Mouse (Mus musculus) MEL (cell line): ENCODE data around the gene Dop1b. TPM values are rescaled to one million over a fixed set of nuclear protein-coding genes. Genes with fewer than 3 reads are reported as not detected.
A peak's percentile ranks its signal among the peaks of the same experiment; 100 is the strongest.

Experiments used
- DNase-seq: peaks from one replicate; pipeline ENCODE4 v3.0.0; 2011; ENCODE audit warnings: low read depth, low spot score
- H3K27ac ChIP-seq: 2 replicates; pipeline ENCODE4 v1.5.1; 2012; ENCODE audit warnings: low read depth, mild to moderate bottlenecking, control low read depth, low read length, moderate library complexity; ENCODE audit not compliant: control insufficient read depth
- H3K27me3 ChIP-seq, 2 experiments: fragments of 150-350 bp in 1 of 2; sonication (generic) in 1 of 2; 2 replicates each; pipeline ENCODE4 v1.6.1; 2012; ENCODE audit warnings: low read length in 2 of 2, mild to moderate bottlenecking in 2 of 2, improper control_type of control experiment in 1 of 2, moderate library complexity in 1 of 2; ENCODE audit not compliant: insufficient read depth in 2 of 2, control insufficient read depth in 1 of 2
- H3K36me3 ChIP-seq, 2 experiments: 2 replicates each; pipeline ENCODE4 v1.6.1; 2012 to 2014; ENCODE audit warnings: low read length in 2 of 2, improper control_type of control experiment in 1 of 2, inconsistent platforms in 1 of 2, mild to moderate bottlenecking in 1 of 2; ENCODE audit not compliant: insufficient read depth in 2 of 2, control insufficient read depth in 1 of 2
- H3K4me1 ChIP-seq, 2 experiments: fragments of 150-350 bp in 1 of 2; sonication (generic) in 1 of 2; 2 replicates each; pipeline ENCODE4 v1.6.1; 2012; ENCODE audit warnings: low read length in 2 of 2, improper control_type of control experiment in 1 of 2, mild to moderate bottlenecking in 1 of 2; ENCODE audit not compliant: insufficient read depth in 2 of 2, control insufficient read depth in 1 of 2
- H3K4me3 ChIP-seq, 2 experiments: fragments of 150-350 bp in 1 of 2; sonication (generic) in 1 of 2; 2 replicates each; pipeline ENCODE4 v1.5.1; 2012; ENCODE audit warnings: low read depth in 2 of 2, low read length in 2 of 2, mild to moderate bottlenecking in 2 of 2, moderate library complexity in 2 of 2, control low read depth in 1 of 2, improper control_type of control experiment in 1 of 2; ENCODE audit not compliant: control insufficient read depth in 1 of 2, insufficient read depth in 1 of 2
- H3K79me2 ChIP-seq: 2 replicates; pipeline ENCODE4 v1.6.1; 2012; ENCODE audit warnings: mild to moderate bottlenecking, low read length, moderate library complexity; ENCODE audit not compliant: control insufficient read depth, poor library complexity, insufficient read depth
- H3K9ac ChIP-seq: 2 replicates; pipeline ENCODE4 v1.6.1; 2012; ENCODE audit warnings: low read depth, mild to moderate bottlenecking, control low read depth, low read length, moderate library complexity; ENCODE audit not compliant: control insufficient read depth, poor library complexity, severe bottlenecking
- H3K9me3 ChIP-seq: fragments of 150-350 bp; sonication (generic); replicated peaks from 2 replicates; pipeline ENCODE4 v1.6.1; 2012; ENCODE audit warnings: mild to moderate bottlenecking, low read length, improper control_type of control experiment, moderate library complexity; ENCODE audit not compliant: insufficient read depth
- BHLHE40 ChIP-seq: IDR thresholded peaks from 2 replicates; pipeline ENCODE4 v1.6.1; 2012; ENCODE audit warnings: low read depth, mild to moderate bottlenecking, inconsistent platforms, low read length, improper control_type of control experiment, borderline replicate concordance
- CHD1 ChIP-seq: IDR thresholded peaks from 2 replicates; pipeline ENCODE4 v1.6.1; 2012; ENCODE audit warnings: low read depth, mild to moderate bottlenecking, inconsistent platforms, low read length, improper control_type of control experiment
- CHD2 ChIP-seq: IDR thresholded peaks from 2 replicates; pipeline ENCODE4 v1.6.1; 2011; ENCODE audit warnings: low read length, improper control_type of control experiment
- E2F4 ChIP-seq: IDR thresholded peaks from 2 replicates; pipeline ENCODE4 v1.6.1; 2011; ENCODE audit warnings: low read depth, low read length, improper control_type of control experiment, borderline replicate concordance
- JUND ChIP-seq: IDR thresholded peaks from 2 replicates; pipeline ENCODE4 v1.6.1; 2011; ENCODE audit warnings: low read depth, mild to moderate bottlenecking, improper control_type of control experiment, low read length
- KAT2A ChIP-seq: conservative IDR thresholded peaks from 2 replicates; pipeline ENCODE4 v1.6.1; 2012; ENCODE audit warnings: low read depth, low read length, improper control_type of control experiment, inconsistent platforms
- MAFK ChIP-seq: IDR thresholded peaks from 2 replicates; pipeline ENCODE4 v1.6.1; 2011; ENCODE audit warnings: low read depth, mild to moderate bottlenecking, low read length, improper control_type of control experiment, borderline replicate concordance
- MAZ ChIP-seq: IDR thresholded peaks from 2 replicates; pipeline ENCODE4 v1.6.1; 2012; ENCODE audit warnings: low read depth, mild to moderate bottlenecking, inconsistent platforms, low read length, improper control_type of control experiment
- MXI1 ChIP-seq: IDR thresholded peaks from 2 replicates; pipeline ENCODE4 v1.6.1; 2011; ENCODE audit warnings: mild to moderate bottlenecking, low read depth, low read length, improper control_type of control experiment
- MYB ChIP-seq: IDR thresholded peaks from 2 replicates; pipeline ENCODE4 v1.6.1; 2011; ENCODE audit warnings: mild to moderate bottlenecking, low read depth, low read length, improper control_type of control experiment
- MYC ChIP-seq: IDR thresholded peaks from 2 replicates; pipeline ENCODE4 v1.6.1; 2011; ENCODE audit warnings: low read depth, mild to moderate bottlenecking, low read length, improper control_type of control experiment, moderate library complexity
- NRF1 ChIP-seq: IDR thresholded peaks from 2 replicates; pipeline ENCODE4 v1.6.1; 2014; ENCODE audit warnings: low read depth, mild to moderate bottlenecking, inconsistent platforms, low read length, improper control_type of control experiment, moderate library complexity; ENCODE audit not compliant: poor library complexity, insufficient read depth, severe bottlenecking
- POLR2AphosphoS5 ChIP-seq: IDR thresholded peaks from 2 replicates; pipeline ENCODE4 v1.6.1; 2012; ENCODE audit warnings: low read depth, borderline replicate concordance, mild to moderate bottlenecking, inconsistent platforms, low read length, moderate library complexity, mixed read lengths
- TCF12 ChIP-seq: IDR thresholded peaks from 2 replicates; pipeline ENCODE4 v1.6.1; 2014; ENCODE audit warnings: low read depth, mild to moderate bottlenecking, inconsistent platforms, low read length, improper control_type of control experiment, moderate library complexity
- UBTF ChIP-seq: IDR thresholded peaks from 2 replicates; pipeline ENCODE4 v1.6.1; 2012; ENCODE audit warnings: low read depth, mild to moderate bottlenecking, inconsistent platforms, low read length, improper control_type of control experiment, moderate library complexity, borderline replicate concordance; ENCODE audit not compliant: insufficient read depth
- polyA plus RNA-seq, 2 experiments: library from polyadenylated mRNA; stranded (reverse) in 1 of 2; unstranded in 1 of 2; fragments of >175 nt in 1 of 2; fragments of >200 nt in 1 of 2; gene quantifications; 2 replicates each; pipeline versions ENCODE4 v1.2.1 to v1.2.4; 2012; ENCODE audit warnings: low replicate concordance in 2 of 2, low read depth in 1 of 2; ENCODE audit not compliant: insufficient read length in 2 of 2, insufficient read depth in 1 of 2, missing spikeins in 1 of 2
- total RNA-seq: library from RNA; depleted of rRNA; stranded (reverse); fragments of 300-350 nt; gene quantifications from 2 replicates; pipeline ENCODE4 v1.2.3, GENCODE M21; 2012

Gene Dop1b
- total and polyA plus RNA-seq, 3 experiments: 5.8 to 11.3 TPM; not detected in 1

DNA sequence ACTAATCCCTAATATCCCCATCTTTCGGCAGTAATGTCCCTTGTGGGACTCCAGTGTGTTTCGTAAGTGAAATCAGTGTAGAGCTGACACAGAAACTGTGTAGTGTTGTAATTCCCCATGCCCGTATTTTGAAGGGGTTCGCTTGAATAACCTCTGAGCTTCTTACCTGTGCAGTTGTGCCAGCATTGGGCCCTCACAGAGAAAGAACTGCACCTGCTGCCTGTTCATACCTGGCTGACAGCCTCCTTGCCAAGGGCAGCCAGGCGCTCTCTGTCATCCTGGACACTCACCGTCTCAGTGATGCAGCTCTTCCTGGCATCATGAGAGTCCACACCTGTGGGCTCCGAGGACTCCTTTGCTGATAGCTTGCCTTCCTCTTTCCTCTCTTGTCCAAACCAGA is 1.3 kb downstream of the Dop1b start:
- H3K4me1 ChIP-seq: peaks cover 3 to 6% of the 10 kb centered on the region in 2 experiments; a peak in 3 of 4 replicates
- H3K36me3 ChIP-seq: peaks cover 0 to 4% of the 10 kb centered on the region in 2 experiments; a peak in 1 of 4 replicates
- no peak for TF ChIP-seq E2F4
- TF ChIP-seq MAZ: no peak
- TF ChIP-seq TCF12: no peak
- no peak for TF ChIP-seq CHD2
- no peak for TF ChIP-seq POLR2AphosphoS5
- TF ChIP-seq UBTF: no peak
- no peak for TF ChIP-seq CHD1
- TF ChIP-seq JUND: no peak
- TF ChIP-seq MYB: no peak
- no peak for TF ChIP-seq NRF1
- TF ChIP-seq MAFK: no peak
- TF ChIP-seq MYC: no peak
- no peak for TF ChIP-seq KAT2A
- TF ChIP-seq MXI1: no peak
- TF ChIP-seq, all 39 proteins: peak for 0
- Histone ChIP-seq H3K27ac (no peak overlapping the region), H3K79me2 (peaks cover 1% of the 10 kb centered on the region; the same call in 1 of the 2 replicates), H3K27me3 (no peaks in the 10 kb centered on the region), H3K4me3 (peak overlapping the region; percentile 75 to 99), H3K9ac (peak overlapping the region; percentile 78), H3K9me3 (no peaks in the 10 kb centered on the region)
- DNase-seq: peak; percentile 20

DNA sequence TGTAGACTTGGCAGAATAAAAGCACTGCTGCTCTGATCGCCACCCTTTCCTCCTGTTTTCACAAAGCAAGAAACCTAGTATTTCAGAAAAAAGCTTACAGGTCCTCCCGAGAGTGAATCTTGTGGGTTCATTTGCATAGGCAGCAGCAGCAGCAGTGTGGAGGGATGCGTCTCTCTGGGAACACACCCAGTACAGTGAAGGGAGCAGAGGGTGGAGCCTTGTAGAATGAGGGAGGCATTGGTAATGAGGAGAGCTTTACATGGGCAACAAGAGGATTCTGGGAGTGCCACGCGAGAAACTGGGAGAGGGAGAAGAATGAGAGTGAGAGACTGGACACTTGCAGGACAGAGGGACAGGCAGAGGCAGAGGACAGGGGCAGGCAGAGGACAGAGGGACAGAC is 2.7 kb downstream of the Dop1b start:
- no peak overlapping the region for H3K4me3 ChIP-seq
- H3K4me1 ChIP-seq: peaks cover 3 to 6% of the 10 kb centered on the region in 2 experiments; a peak in 3 of 4 replicates
- H3K9me3 ChIP-seq: no peaks in the 10 kb centered on the region
- peaks cover 0 to 4% of the 10 kb centered on the region in 2 experiments; a peak in 1 of 4 replicates for H3K36me3 ChIP-seq
- no peak overlapping the region for H3K27ac ChIP-seq
- peak; percentile 47 for DNase-seq
- H3K79me2 ChIP-seq: peaks cover 1% of the 10 kb centered on the region; the same call in 1 of the 2 replicates
- TF ChIP-seq BHLHE40: no peak
- no peak overlapping the region for H3K9ac ChIP-seq
- H3K27me3 ChIP-seq: no peaks in the 10 kb centered on the region
